Mouse (Mus musculus) stomach, embryonic 15.5 days (tissue): ENCODE measurements at regions not wholly inside any gene's neighbourhood (a gene's known extent, or its start where the extent isn't known, plus 50 kb on each side); places are given as distances from the start of the nearest gene placed in this dataset.

Experiments
- ATAC-seq: fragments of 200-750 bp; cut with Nextera tagmentation; 2 replicates; pipeline ENCODE4 v1.8.0; 2017; ENCODE audit warnings: low read depth, moderate number of reproducible peaks, moderate TSS enrichment; ENCODE audit not compliant: insufficient read depth, low FRiP score
- H3K27ac ChIP-seq: fragments of 300-500 bp; sonication (generic); 2 replicates; pipeline ENCODE4 v1.5.1; 2015; ENCODE audit warnings: mild to moderate bottlenecking, inconsistent platforms
- H3K27me3 ChIP-seq: fragments of 300-500 bp; sonication (generic); replicated peaks from 2 replicates; pipeline ENCODE4 v1.6.1; 2015; ENCODE audit warnings: inconsistent platforms
- H3K36me3 ChIP-seq: fragments of 300-500 bp; sonication (generic); 2 replicates; pipeline ENCODE4 v1.6.1; 2015; ENCODE audit warnings: inconsistent platforms
- H3K4me1 ChIP-seq: fragments of 300-500 bp; sonication (generic); 2 replicates; pipeline ENCODE4 v1.6.1; 2015; ENCODE audit warnings: inconsistent platforms
- H3K4me2 ChIP-seq: fragments of 300-500 bp; sonication (generic); 2 replicates; pipeline ENCODE4 v1.6.1; 2015; ENCODE audit warnings: mild to moderate bottlenecking, inconsistent platforms
- H3K4me3 ChIP-seq: fragments of 300-500 bp; sonication (generic); replicated peaks from 2 replicates; pipeline ENCODE4 v1.5.1; 2015; ENCODE audit warnings: inconsistent platforms
- H3K9ac ChIP-seq: fragments of 300-500 bp; sonication (generic); 2 replicates; pipeline ENCODE4 v1.6.1; 2015; ENCODE audit warnings: inconsistent platforms
- H3K9me3 ChIP-seq: fragments of 300-500 bp; sonication (generic); 2 replicates; pipeline ENCODE4 v1.6.1; 2016; ENCODE audit warnings: inconsistent platforms
- WGBS: fragments of 180-500 bp; shearing (Covaris S2); methylation state at CpG from one replicate; pipeline ENCODE4 v1.1.7; 2015; 5-methylcytosine and 5-hydroxymethylcytosine counted together

DNA sequence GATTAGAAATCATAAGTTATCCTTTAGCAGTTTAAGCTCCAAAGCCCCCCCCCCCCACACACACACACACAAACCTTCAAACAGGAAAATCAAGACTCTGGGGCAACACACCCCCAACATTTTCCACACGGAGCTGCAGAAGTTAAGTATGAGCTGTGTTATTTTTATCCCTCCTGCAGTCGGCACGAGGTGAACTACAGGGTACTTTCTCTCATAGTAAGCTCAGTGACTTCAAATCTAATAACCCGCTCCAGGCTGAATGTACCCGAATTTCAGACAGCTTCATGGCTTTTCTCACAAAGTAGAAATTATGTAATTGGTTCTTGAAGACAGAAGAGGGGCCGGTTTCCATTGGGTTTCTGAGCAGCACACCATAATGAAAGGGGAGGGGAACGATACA is 591.2 kb upstream of the Tmem132c start:
- no peak overlapping the region for H3K9ac ChIP-seq
- no peaks in the 10 kb centered on the region for H3K27me3 ChIP-seq
- no peak overlapping the region for H3K4me2 ChIP-seq
- no peaks in the 10 kb centered on the region for H3K4me1 ChIP-seq
- H3K4me3 ChIP-seq: no peak overlapping the region
- H3K27ac ChIP-seq: no peak overlapping the region
- no peak for ATAC-seq
- 73% methylated on average over 7 of the region's 7 CpGs for WGBS
- no peaks in the 10 kb centered on the region for H3K36me3 ChIP-seq
- H3K9me3 ChIP-seq: no peaks in the 10 kb centered on the region

DNA sequence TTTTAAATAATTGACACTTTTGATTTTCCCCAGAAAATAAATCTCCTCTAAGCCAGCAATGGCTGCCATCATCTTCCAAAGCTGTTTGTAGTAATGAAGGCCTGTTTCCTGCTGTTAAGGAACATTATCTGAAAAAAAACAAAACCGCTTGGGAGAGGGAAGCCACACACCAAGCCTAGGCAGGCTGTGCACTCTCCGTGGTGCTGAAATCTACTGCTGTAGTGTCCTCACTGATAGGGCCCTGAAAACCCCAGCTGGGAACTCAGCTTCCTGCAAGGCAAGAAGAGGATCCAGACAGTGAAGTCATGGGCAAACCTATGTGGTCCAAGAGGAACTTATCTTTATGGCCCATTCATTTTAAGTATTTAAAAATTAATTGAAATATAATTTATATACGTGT is 590.2 kb upstream of the Tmem132c start:
- H3K27ac ChIP-seq: no peak overlapping the region
- no peaks in the 10 kb centered on the region for H3K36me3 ChIP-seq
- no peak; the same call in 1 of the 2 replicates for ATAC-seq
- H3K9me3 ChIP-seq: no peaks in the 10 kb centered on the region
- H3K27me3 ChIP-seq: no peaks in the 10 kb centered on the region
- no peak overlapping the region for H3K4me2 ChIP-seq
- 19% methylated on average over 3 of the region's 3 CpGs for WGBS
- H3K9ac ChIP-seq: no peak overlapping the region
- no peaks in the 10 kb centered on the region for H3K4me1 ChIP-seq
- H3K4me3 ChIP-seq: no peak overlapping the region

GRCm38 (mm10) chr5:126662648-126663047 is 579.0 kb upstream of the Tmem132c start:
- Histone ChIP-seq H3K9ac (no peak overlapping the region), H3K4me3 (no peak overlapping the region), H3K4me1 (no peaks in the 10 kb centered on the region), H3K27ac (no peak overlapping the region), H3K27me3 (no peaks in the 10 kb centered on the region), H3K4me2 (no peak overlapping the region), H3K9me3 (no peaks in the 10 kb centered on the region), H3K36me3 (no peaks in the 10 kb centered on the region)
- ATAC-seq: no peak
- 85% methylated on average over 4 of the region's 4 CpGs for WGBS

- ATAC-seq: no peak
- Histone ChIP-seq H3K36me3 (no peaks in the 10 kb centered on the region), H3K4me2 (no peak overlapping the region), H3K4me1 (no peaks in the 10 kb centered on the region), H3K27me3 (no peaks in the 10 kb centered on the region), H3K9ac (no peak overlapping the region), H3K9me3 (no peaks in the 10 kb centered on the region), H3K4me3 (no peak overlapping the region), H3K27ac (no peak overlapping the region)
- WGBS: 74% methylated on average over 1 of the region's 1 CpGs
These were observed 570.5 kb upstream of the Tmem132c start for GRCm38 (mm10) chr5:126671156-126671555.

GRCm38 (mm10) chr5:126680262-126680661 is 561.3 kb upstream of the Tmem132c start:
- Histone ChIP-seq H3K9ac (no peak overlapping the region), H3K9me3 (no peaks in the 10 kb centered on the region), H3K36me3 (no peaks in the 10 kb centered on the region), H3K4me3 (no peak overlapping the region), H3K27me3 (no peaks in the 10 kb centered on the region), H3K4me1 (no peaks in the 10 kb centered on the region), H3K27ac (no peak overlapping the region), H3K4me2 (no peak overlapping the region)
- no peak for ATAC-seq
- 52% methylated on average over 6 of the region's 6 CpGs for WGBS

DNA sequence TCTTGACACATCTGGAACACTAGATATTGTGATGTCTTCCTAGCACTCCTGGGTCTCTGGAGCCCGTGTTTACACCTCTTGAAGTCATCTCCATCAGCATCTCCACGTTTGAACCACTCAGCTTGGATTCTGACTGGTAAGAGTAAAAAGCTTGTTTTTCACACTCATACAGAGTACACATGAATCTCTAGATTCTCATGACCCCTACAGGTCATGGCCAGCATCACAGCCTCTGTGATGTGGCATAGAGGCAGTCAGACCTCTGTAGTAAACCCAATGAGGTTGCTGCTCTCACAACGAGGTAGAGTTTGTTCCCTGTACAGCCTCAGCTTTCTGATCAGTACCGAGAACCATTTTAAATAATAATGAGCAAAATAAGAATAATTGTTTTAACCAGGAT is 542.3 kb upstream of the Tmem132c start:
- Histone ChIP-seq H3K4me1 (no peaks in the 10 kb centered on the region), H3K27me3 (no peaks in the 10 kb centered on the region), H3K36me3 (no peaks in the 10 kb centered on the region), H3K9ac (no peak overlapping the region), H3K4me3 (no peak overlapping the region), H3K9me3 (no peaks in the 10 kb centered on the region), H3K27ac (no peak overlapping the region), H3K4me2 (no peak overlapping the region)
- WGBS: 40% methylated on average over 4 of the region's 4 CpGs
- ATAC-seq: no peak

GRCm38 (mm10) chr5:126703516-126704282 is 537.9 kb upstream of the Tmem132c start:
- Histone ChIP-seq H3K27ac (no peak overlapping the region), H3K9me3 (no peaks in the 10 kb centered on the region), H3K4me2 (no peak overlapping the region), H3K9ac (no peak overlapping the region), H3K4me1 (no peaks in the 10 kb centered on the region), H3K36me3 (no peaks in the 10 kb centered on the region), H3K27me3 (no peaks in the 10 kb centered on the region), H3K4me3 (no peak overlapping the region)
- WGBS: 70% methylated on average over 8 of the region's 8 CpGs
- ATAC-seq: no peak

- no peak overlapping the region for H3K4me2 ChIP-seq
- no peaks in the 10 kb centered on the region for H3K4me1 ChIP-seq
- no peak overlapping the region for H3K27ac ChIP-seq
- no peak for ATAC-seq
- 48% methylated on average over 11 of the region's 11 CpGs for WGBS
- H3K4me3 ChIP-seq: no peak overlapping the region
- H3K27me3 ChIP-seq: no peaks in the 10 kb centered on the region
- no peaks in the 10 kb centered on the region for H3K9me3 ChIP-seq
- H3K36me3 ChIP-seq: no peaks in the 10 kb centered on the region
- H3K9ac ChIP-seq: no peak overlapping the region
These were observed 535.7 kb upstream of the Tmem132c start for GRCm38 (mm10) chr5:126705871-126706270.

- Histone ChIP-seq H3K4me2 (no peak overlapping the region), H3K9me3 (no peaks in the 10 kb centered on the region), H3K9ac (no peak overlapping the region), H3K4me3 (no peak overlapping the region), H3K27ac (no peak overlapping the region), H3K36me3 (no peaks in the 10 kb centered on the region), H3K4me1 (no peaks in the 10 kb centered on the region), H3K27me3 (no peaks in the 10 kb centered on the region)
- WGBS: 75% methylated on average over 4 of the region's 4 CpGs
- ATAC-seq: no peak
These were observed 534.9 kb upstream of the Tmem132c start for GRCm38 (mm10) chr5:126706701-126707100.

- no peaks in the 10 kb centered on the region for H3K36me3 ChIP-seq
- 39% methylated on average over 6 of the region's 6 CpGs for WGBS
- no peaks in the 10 kb centered on the region for H3K27me3 ChIP-seq
- no peaks in the 10 kb centered on the region for H3K4me1 ChIP-seq
- no peak overlapping the region for H3K4me3 ChIP-seq
- ATAC-seq: no peak
- no peaks in the 10 kb centered on the region for H3K9me3 ChIP-seq
- H3K27ac ChIP-seq: no peak overlapping the region
- no peak overlapping the region for H3K4me2 ChIP-seq
- H3K9ac ChIP-seq: no peak overlapping the region
These were observed 526.9 kb upstream of the Tmem132c start for GRCm38 (mm10) chr5:126714672-126715071.

DNA sequence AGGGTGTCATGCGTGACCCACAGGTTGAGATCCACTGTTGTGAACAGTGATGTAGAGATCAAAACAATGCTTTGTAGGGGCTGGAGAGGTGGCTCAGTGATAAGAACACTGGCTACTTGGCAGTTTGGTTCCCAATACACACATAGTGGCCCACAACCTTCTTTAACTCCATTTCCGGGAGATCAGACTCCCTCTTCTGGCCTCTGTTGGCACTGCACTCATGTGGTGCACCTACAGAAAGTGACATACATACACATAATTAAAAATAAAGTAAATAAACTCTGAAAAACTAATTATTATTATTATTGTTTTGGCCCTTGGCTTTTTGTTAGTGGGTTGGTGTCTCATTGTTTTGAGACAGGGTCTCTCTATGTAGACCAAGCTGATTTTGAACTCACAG is 523.2 kb upstream of the Tmem132c start:
- Histone ChIP-seq H3K4me1 (no peaks in the 10 kb centered on the region), H3K9me3 (no peaks in the 10 kb centered on the region), H3K4me2 (no peak overlapping the region), H3K27me3 (no peaks in the 10 kb centered on the region), H3K27ac (no peak overlapping the region), H3K9ac (no peak overlapping the region), H3K4me3 (no peak overlapping the region), H3K36me3 (no peaks in the 10 kb centered on the region)
- ATAC-seq: no peak
- WGBS: 86% methylated on average over 2 of the region's 2 CpGs

GRCm38 (mm10) chr5:126721300-126721699 is 520.3 kb upstream of the Tmem132c start:
- no peaks in the 10 kb centered on the region for H3K9me3 ChIP-seq
- no peak for ATAC-seq
- H3K27me3 ChIP-seq: no peaks in the 10 kb centered on the region
- H3K9ac ChIP-seq: no peak overlapping the region
- no peak overlapping the region for H3K27ac ChIP-seq
- H3K4me1 ChIP-seq: no peaks in the 10 kb centered on the region
- WGBS: 79% methylated on average over 2 of the region's 2 CpGs
- H3K4me3 ChIP-seq: no peak overlapping the region
- H3K36me3 ChIP-seq: no peaks in the 10 kb centered on the region
- no peak overlapping the region for H3K4me2 ChIP-seq
